Mouse (Mus musculus) urinary bladder, postnatal 14 days (tissue): Measurements from ENCODE around the gene Rhoa.
"Not testable (repeated sequence)": the region's sequence is repeated elsewhere in the genome, so short reads cannot be mapped to it uniquely, and the experiment has no call there.

ENCODE experiments used
- DNase-seq: peaks from one replicate; pipeline ENCODE4 v3.0.0; 2021; ENCODE audit warnings: low spot score

The Rhoa gene

GRCm38 (mm10) chr9:108305629-108306520, at the start of gene Rhoa, which contains the start of gene Tcta:
Gene Rhoa (plus strand): TSS chr9:108306129.
Gene Tcta (minus strand): TSS chr9:108306160.
- DNase-seq, result peak; percentile 98

GRCm38 (mm10) chr9:108260526-108260925, 45.4 kb upstream of the Rhoa start:
- DNase-seq, result no peak

DNA sequence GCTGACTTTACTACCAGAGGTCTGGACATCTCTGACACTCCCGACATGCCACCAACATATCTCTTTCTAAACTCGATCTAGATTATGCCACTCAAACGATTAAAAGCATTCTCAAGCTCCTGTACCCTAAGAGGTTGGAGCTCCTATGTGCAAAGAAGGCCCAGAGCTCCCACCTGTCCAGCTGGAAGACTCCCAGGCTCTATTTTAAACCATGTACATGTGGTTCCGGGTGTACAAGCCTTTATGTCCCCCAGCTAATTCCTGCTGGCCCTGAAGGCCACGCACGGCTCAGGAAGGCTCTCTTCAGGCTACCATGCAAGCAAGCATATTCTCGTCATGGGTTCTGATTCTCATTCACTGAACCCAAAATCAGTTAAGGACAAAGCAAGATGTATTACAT, 44.1 kb upstream of the Rhoa start:
- DNase-seq, result no peak

- DNase-seq, result peak; percentile 22
Observed at GRCm38 (mm10) chr9:108262494-108263049, 43.4 kb upstream of the Rhoa start.

- DNase-seq, result peak; percentile 72
Observed at GRCm38 (mm10) chr9:108263131-108263681, 42.7 kb upstream of the Rhoa start.

- peak; percentile 100 for DNase-seq
Observed at GRCm38 (mm10) chr9:108263690-108264190, 42.2 kb upstream of the Rhoa start, which contains the start of gene Dag1. Gene Dag1 (minus strand): TSS chr9:108263958.

DNA sequence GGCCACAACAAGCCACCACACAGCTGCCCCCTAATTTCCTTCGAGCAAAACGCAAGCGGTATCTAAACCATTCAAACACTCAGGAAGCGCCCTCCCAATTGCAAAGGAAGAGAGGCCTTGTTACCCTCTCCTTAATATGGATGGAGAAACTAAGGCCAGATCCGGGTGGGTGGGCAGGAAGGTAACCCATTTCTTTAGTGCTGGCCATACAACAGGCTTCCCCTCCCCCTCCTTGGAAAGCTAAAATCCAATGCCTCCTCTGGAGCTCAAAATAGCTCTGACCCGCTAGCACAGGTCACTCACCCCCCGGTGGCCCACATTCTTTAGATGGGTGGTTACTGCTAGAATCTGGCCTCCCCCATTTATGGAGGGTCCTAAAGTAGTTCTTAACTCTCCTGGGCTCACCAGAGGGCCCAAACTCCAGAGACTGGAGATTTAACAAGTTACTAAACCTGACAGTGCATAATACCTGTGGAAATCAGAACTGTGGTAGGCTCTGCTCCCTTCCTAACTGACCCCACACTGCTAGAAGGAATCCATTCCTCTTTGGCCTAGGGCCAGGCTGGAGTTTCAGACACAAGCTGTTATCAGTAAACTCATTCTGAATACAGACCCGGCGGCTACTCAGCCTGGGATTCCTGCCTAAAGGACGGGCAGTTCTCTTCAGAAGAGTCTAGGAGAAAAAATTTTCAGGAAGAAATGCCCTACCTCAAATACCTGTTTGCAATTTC, 41.6 kb upstream of the Rhoa start:
- DNase-seq, result peak; percentile 60

DNA sequence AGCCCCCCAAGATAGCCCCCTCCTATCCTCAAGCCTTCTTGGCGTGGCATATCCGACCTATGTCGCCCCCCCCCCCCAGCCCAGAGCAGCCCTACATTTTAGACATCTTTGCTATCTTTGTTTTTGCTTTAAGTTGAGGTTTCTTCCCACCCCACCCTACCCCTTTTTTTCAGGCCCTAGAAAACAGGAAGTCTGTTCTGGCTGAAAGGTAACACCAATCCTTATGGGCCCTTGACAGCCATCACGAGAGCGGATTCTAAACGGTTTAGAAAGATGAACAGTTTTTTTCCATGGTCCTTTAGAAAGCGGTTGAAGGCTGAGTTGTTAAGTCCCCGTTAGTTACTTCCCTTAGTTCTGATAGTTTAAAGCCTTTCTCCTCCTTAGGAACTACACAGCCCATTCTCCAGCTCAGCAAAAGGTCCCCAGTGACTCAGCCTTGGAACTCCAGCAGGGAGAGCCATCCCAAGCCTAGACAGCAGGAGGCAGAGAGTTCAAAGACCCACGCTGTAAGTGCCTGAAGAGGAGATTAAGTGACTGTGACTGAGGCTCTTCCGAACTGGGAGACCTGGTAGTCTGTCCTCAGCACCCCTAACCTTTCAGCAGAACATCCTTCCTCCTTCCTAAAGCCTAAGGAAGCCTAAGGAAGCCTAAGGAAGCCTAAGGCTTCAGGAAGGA, 39.5 kb upstream of the Rhoa start:
- no peak for DNase-seq

DNA sequence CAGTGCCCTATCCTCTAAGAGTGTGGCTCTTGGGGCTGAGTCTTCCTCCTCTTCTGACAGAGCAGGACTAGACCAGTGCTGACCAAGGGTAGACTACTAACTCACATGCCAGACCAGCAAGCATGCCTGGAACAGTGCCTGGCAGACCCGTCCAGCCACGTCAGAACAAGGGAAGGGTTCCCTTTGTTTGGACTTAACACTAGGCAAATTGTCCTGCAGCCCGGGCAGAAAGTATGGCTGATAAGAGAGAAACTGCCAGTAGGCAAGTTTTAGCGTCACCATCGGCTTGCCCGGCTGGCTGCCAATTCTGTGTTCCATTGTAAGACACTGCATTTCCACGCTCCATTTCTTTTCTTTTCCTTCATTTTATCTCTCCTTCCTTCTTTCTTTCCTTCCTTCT, 38.2 kb upstream of the Rhoa start:
- peak; percentile 74 for DNase-seq

- not testable (repeated sequence) for DNase-seq
Observed at GRCm38 (mm10) chr9:108268701-108269100, 37.2 kb upstream of the Rhoa start.

GRCm38 (mm10) chr9:108271941-108272340, 34.0 kb upstream of the Rhoa start:
- DNase-seq, result no peak

DNA sequence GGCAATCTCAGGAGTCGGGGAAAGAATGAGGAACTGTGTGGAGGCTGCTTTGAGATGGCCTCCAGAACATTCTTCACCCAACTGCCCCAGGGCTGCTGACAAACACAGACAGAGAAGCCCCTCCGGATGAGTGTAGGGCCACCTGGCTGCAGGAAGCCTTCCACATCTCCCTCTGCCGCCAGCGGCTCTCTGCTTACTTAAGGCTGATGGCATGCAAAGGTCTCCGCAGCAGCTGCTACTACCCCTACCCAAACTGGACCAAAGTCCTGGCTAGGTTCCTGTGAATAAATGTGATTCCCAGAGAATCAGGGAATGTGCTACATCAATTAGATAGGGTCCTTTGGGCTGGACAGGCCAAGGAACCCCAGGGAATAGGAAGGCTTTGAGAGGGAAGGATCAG, 33.2 kb upstream of the Rhoa start:
- no peak for DNase-seq

GRCm38 (mm10) chr9:108273485-108273884, 32.4 kb upstream of the Rhoa start:
- no peak for DNase-seq

- DNase-seq, result no peak
Observed at GRCm38 (mm10) chr9:108274476-108275330, 31.2 kb upstream of the Rhoa start.

GRCm38 (mm10) chr9:108275331-108275659, 30.6 kb upstream of the Rhoa start:
- DNase-seq, result no peak

GRCm38 (mm10) chr9:108278697-108279450, 27.1 kb upstream of the Rhoa start:
- peak; percentile 57 for DNase-seq

GRCm38 (mm10) chr9:108280071-108280828, 25.7 kb upstream of the Rhoa start:
- peak; percentile 76 for DNase-seq

DNA sequence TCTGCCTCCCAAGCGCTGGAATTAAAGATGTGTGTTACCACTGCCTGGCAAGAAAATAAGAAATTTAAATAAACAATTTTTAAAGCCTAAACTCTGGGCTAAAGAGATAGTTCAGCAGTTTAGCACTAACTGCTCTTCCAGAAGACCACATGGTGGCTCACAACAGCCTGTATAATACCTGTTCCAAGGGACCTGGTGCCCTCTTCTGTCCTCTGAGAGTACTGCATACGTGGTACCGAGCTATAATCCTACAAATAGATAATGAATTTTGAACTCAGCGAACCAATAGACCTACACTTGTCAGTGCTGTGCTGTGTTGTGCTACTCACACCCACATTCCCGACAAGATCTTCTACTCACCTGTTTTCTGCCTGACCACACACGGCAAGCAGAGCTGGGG, 21.5 kb upstream of the Rhoa start:
- DNase-seq, result peak; percentile 83
